Mouse (Mus musculus) MEL (cell line): Measurements from ENCODE around the gene Slc39a13.

Experiments used
- CTCF ChIP-seq, 3 experiments: IDR thresholded peaks in 2 of 3; conservative IDR thresholded peaks in 1 of 3; 2 replicates each; pipeline ENCODE4 v1.5.1; 2011 to 2012; ENCODE audit warnings: low read length in 3 of 3, low read depth in 2 of 3, mild to moderate bottlenecking in 2 of 3, improper control_type of control experiment in 1 of 3, inconsistent platforms in 1 of 3, mixed read lengths in 1 of 3, moderate library complexity in 1 of 3; ENCODE audit not compliant: control insufficient read depth in 1 of 3, insufficient read depth in 1 of 3, poor library complexity in 1 of 3, severe bottlenecking in 1 of 3
- ETS1 ChIP-seq: IDR thresholded peaks from 2 replicates; pipeline ENCODE4 v1.6.1; 2012; ENCODE audit warnings: low read depth, mild to moderate bottlenecking, inconsistent platforms, low read length, improper control_type of control experiment, moderate library complexity
- HCFC1 ChIP-seq: IDR thresholded peaks from 2 replicates; pipeline ENCODE4 v1.6.1; 2012; ENCODE audit warnings: low read depth, mild to moderate bottlenecking, inconsistent platforms, low read length, improper control_type of control experiment, moderate library complexity
- MAFK ChIP-seq: IDR thresholded peaks from 2 replicates; pipeline ENCODE4 v1.6.1; 2011; ENCODE audit warnings: low read depth, mild to moderate bottlenecking, low read length, improper control_type of control experiment, borderline replicate concordance
- MXI1 ChIP-seq: IDR thresholded peaks from 2 replicates; pipeline ENCODE4 v1.6.1; 2011; ENCODE audit warnings: mild to moderate bottlenecking, low read depth, low read length, improper control_type of control experiment
- POLR2A ChIP-seq, 2 experiments: IDR thresholded peaks; 2 replicates each; pipeline ENCODE4 v1.6.1; 2011 to 2012; ENCODE audit warnings: low read length in 2 of 2, mild to moderate bottlenecking in 2 of 2, control low read depth in 1 of 2, improper control_type of control experiment in 1 of 2, low read depth in 1 of 2, moderate library complexity in 1 of 2; ENCODE audit not compliant: control insufficient read depth in 1 of 2, insufficient read depth in 1 of 2, poor library complexity in 1 of 2
- ZNF384 ChIP-seq: IDR thresholded peaks from 2 replicates; pipeline ENCODE4 v1.6.1; 2012; ENCODE audit warnings: low read depth, mild to moderate bottlenecking, inconsistent platforms, low read length, improper control_type of control experiment

DNA sequence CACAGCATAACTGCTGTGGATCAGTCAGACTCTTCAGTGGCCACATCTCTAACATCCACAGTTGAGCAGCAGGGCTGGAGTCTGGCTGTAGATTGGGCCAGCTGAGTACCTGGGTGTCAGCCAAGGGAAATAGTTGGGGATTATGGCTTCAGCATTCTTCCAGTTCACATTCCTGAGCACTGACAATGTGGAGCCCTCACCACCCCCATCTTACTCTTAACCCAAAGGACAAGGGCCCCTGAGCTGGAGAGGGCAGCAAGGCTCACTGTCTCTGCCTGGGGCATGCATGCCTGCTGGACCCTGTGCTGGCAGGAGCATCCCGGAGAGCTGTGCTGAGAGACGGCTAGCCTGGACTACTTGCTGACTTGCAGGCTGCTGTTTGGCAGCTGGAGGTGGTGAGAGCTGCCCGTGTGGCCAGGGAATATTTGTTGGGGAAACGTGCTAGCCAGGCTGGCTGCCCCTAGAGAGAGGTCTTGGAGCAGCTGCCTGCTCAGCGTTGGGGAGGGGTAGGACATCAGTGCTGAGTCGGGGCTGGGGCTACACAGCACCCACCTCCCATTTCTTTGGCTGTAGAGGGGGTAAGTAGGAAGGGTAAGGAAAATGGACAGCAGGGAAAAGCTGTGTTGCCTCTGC lies 8.3 kb downstream of the Slc39a13 start:
- TF ChIP-seq CTCF (IDR thresholded peaks at IDR 0.05 in 2 of 3, conservative IDR thresholded peaks at IDR 0.05 in 1 of 3; ENCODE audit: control insufficient read depth in 1 of 3, insufficient read depth in 1 of 3, low read depth in 2 of 3, low read length in 3 of 3, poor library complexity in 1 of 3, severe bottlenecking in 1 of 3): no peak
- TF ChIP-seq POLR2A (IDR thresholded peaks at IDR 0.05; ENCODE audit: control insufficient read depth in 1 of 2, insufficient read depth in 1 of 2, low read depth in 1 of 2, low read length in 2 of 2, poor library complexity in 1 of 2): no peak
- no peak for TF ChIP-seq MAFK
- TF ChIP-seq ETS1: no peak
- no peak for TF ChIP-seq MXI1
- no peak for TF ChIP-seq ZNF384
- TF ChIP-seq HCFC1: no peak
